Mouse (Mus musculus): ENCODE results near the gene Fam71f1.

The Fam71f1 gene

DNA sequence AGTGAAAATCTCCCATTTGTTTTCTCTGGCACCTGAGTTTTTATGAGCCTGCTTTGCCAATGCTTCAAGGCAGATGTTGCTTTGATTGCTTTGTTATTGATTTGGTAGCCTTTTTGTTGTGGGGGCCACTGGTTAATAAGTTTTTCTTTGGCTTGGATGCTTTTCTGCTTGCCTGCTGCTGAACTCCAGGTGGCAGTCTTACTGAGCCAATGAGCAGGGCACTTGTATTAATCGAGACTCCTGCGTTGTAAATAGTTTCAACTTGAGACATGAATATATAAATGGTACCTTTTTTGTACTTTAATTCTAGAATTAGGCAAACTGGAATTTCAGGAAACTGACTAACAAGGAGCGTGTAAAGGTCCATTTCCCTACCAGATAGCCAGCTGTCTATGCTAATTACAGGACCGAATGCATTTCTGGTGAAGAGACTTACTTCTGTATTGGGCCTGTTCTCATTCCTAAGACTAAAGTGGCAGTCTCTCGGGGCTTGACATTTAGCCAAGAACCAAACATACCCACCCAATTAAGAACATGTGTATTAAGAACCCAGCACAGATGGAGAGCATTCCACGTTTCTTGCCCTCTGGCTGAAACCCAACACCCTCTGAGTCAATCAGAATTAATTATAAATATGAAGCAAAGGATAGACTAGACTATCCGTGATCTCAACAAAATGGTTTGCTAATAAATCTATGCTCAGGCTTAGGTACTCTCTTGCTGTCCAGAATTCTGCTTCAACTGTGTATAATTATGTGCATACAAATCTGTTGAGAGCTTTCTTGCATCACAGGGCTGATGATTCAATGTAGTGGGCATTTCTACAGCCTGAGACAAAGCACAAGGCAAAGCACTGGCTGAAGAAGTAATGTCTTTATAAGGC lies 43.5 kb downstream of the Fam71f1 start:
- TF ChIP-seq GATA4 (IDR thresholded peaks at IDR 0.05; ENCODE audit: insufficient replicate concordance, low read length) = no peak

DNA sequence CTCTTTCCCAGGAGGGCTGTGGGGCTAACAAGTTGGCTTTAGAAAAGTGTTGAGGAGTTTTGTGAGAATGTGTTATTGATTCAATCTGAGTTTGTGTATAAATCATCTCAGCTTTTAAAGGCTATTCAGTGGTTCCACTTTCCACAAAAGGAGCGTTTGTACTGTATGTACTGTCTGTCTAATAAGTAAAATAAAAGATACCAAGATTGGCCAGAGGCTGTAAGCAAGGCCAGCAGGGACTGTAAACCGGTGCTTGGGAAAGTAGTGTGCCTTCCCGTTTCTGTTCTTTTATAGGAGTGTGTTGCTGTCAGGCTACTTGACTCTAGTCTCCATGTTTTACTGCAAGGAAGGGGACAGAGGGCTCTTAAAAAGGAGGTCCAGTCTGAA lies 44.2 kb downstream of the Fam71f1 start:
- TF ChIP-seq GATA4 (IDR thresholded peaks at IDR 0.05; ENCODE audit: insufficient replicate concordance, low read length) = no peak

DNA sequence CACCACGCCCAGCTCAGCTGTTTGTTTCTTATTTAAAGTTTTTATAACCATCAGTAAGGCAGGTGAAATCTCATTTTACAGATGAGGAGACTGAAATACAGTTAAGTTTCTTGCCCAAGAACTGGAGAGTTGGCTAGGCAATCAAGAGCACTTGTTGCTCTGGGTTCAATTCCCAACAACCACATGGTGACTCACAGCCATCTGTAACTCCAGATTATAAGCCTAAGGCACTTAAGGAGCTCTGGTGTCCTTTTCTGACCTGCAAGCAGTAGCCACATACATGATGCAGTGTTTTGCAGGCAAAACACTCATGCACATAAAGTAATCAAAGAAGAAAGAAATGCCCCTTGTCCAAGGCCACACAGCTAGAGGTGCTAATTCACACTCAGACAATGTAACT lies 46.3 kb downstream of the Fam71f1 start:
- no peak for TF ChIP-seq GATA4 (IDR thresholded peaks at IDR 0.05; ENCODE audit: insufficient replicate concordance, low read length)

DNA sequence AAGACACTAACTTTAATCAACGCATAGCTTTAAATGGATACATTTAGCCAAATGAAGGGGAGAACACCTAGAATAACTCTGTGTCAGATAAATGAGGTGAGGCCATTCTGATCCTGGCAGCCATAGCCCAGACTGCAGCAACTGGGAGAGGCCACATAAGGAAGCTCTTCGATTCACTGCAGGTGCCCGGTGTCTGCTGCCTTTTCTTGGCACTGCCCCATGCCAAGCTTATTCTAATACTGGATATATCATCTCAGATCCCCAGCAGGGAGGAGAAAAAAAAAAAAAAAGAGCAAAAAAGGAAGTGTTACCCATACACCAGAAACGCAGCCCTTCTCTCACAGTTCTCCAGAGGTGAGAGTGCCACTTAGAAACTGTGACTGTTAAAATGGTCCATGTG lies 58.4 kb downstream of the Fam71f1 start:
- no peak for TF ChIP-seq GATA4 (IDR thresholded peaks at IDR 0.05; ENCODE audit: insufficient replicate concordance, low read length)

DNA sequence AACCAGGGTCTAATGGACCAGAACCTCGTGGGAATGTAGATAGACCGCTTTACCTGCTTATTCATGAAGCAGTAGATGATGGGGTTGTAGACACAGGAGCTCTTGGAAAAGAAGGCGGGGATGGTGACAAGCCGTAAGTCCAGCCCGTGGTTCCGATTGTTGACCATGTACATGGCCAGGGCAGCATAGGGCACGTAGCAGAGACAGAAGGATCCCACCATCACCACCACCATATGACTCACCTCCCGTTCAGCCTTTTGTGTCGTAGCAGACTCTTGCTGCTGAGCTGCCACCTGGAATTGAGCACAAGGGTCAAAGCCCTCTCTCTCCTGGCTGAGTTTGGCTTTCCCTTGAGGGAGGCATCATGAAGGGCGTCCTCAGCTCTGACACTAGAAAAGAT lies 59.7 kb downstream of the Fam71f1 start:
- TF ChIP-seq GATA4 (IDR thresholded peaks at IDR 0.05; ENCODE audit: insufficient replicate concordance, low read length) = no peak

DNA sequence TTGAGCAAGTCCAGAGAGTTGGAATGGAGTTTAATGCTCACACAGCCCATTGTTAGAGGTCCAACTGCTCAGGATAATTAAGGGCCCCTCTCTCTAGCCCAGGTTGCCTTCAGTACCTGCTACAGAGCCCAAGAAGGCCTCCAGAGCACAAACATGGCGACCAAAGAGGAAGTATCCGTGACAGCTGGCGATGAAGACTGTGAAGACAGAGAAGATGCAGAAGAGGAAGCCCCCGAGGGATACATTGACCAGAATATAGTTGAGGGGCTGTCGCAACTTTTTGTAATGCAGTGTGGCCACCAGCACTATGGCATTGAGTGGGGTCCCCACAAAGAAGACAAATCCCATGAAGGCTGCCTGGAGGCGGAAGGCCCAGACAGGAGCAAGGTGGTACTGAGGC lies 61.0 kb downstream of the Fam71f1 start:
- no peak for TF ChIP-seq GATA4 (IDR thresholded peaks at IDR 0.05; ENCODE audit: insufficient replicate concordance, low read length)

DNA sequence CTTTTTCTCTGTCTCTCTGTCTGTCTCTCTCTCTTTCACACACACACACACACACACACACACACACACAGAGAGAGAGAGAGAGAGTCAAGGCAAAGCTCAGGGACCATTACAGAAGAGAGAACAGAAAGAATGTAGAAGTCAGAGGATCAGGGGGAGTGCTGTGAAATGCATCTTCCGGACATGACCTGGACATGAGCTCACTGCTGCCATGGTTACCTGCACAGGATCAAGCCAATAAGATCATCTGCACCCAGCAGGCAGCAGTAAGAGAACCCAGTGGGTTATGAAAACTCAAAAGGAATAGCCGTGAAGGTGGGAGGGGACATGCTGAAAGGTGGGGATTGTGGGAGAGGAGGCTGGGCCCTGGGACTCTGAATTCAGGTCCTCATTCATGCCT lies 63.5 kb downstream of the Fam71f1 start:
- TF ChIP-seq GATA4 (IDR thresholded peaks at IDR 0.05; ENCODE audit: insufficient replicate concordance, low read length) = no peak

All from liver, adult (tissue).